Mouse (Mus musculus): ENCODE measurements around the gene Tpsg1. TPM values are rescaled to one million over a fixed set of nuclear protein-coding genes. Genes with fewer than 3 reads are reported as not detected.

Tpsg1 gene
- not detected for polyA plus RNA-seq (2014; fragmentation: Illumina TruSeq; extraction: RNeasy Lipid Tissue Mini Kit (QIAGEN cat#74804); ENCODE audit: insufficient read depth, low read depth, low replicate concordance)

DNA sequence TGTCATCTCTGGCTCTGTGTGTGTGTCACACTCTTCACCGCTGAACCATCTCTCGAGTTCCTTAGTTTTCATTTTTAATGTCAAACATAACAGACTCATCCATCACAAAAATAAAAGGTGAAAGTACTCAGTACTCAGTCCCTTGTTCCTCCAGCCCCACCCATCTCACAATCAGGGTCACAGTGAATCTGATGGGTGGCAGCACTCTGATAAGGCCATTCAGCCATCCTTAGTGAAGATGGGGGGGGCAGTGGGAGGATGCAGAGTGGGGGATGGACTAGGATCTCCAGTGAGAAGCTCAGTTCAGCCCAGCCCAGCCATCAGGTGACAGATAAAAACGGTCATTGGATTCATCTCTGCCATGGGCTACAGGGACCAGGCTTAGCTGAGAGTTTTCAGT is at the start of gene Tpsg1:
Tpsg1 (plus strand) TSS at position 301 of the 400 bp plus-strand sequence.

GRCm38 (mm10) chr17:25345462-25345861 is 23.6 kb upstream of the Tpsg1 start, which contains the start of gene Tpsab1:
TSS of gene Tpsab1 (minus strand) at chr17:25345562.

GRCm38 (mm10) chr17:25366005-25366404 is 3.1 kb upstream of the Tpsg1 start, which contains the start of gene Tpsb2:
TSS of gene Tpsb2 (plus strand) at chr17:25366305.

Other genes starting within 250 kb of the Tpsg1 start
- not detected for gene Ptx4, start 248.5 kb upstream of the Tpsg1 start, polyA plus RNA-seq (2014; fragmentation: Illumina TruSeq; extraction: RNeasy Lipid Tissue Mini Kit (QIAGEN cat#74804); ENCODE audit: insufficient read depth, low read depth, low replicate concordance)
- gene Clcn7, start 235.9 kb upstream of the Tpsg1 start, polyA plus RNA-seq (2014; fragmentation: Illumina TruSeq; extraction: RNeasy Lipid Tissue Mini Kit (QIAGEN cat#74804); ENCODE audit: insufficient read depth, low read depth, low replicate concordance), result 13.7 TPM
- gene Ccdc154, start 206.8 kb upstream of the Tpsg1 start, polyA plus RNA-seq (2014; fragmentation: Illumina TruSeq; extraction: RNeasy Lipid Tissue Mini Kit (QIAGEN cat#74804); ENCODE audit: insufficient read depth, low read depth, low replicate concordance), result not detected
- gene Gm38655, start 193.8 kb upstream of the Tpsg1 start, polyA plus RNA-seq (2014; fragmentation: Illumina TruSeq; extraction: RNeasy Lipid Tissue Mini Kit (QIAGEN cat#74804); ENCODE audit: insufficient read depth, low read depth, low replicate concordance), result 3.1 TPM
- gene BC003965, start 184.7 kb upstream of the Tpsg1 start, polyA plus RNA-seq (2014; fragmentation: Illumina TruSeq; extraction: RNeasy Lipid Tissue Mini Kit (QIAGEN cat#74804); ENCODE audit: insufficient read depth, low read depth, low replicate concordance), result 13.3 TPM
- 11.2 TPM for gene Unkl, start 180.9 kb upstream of the Tpsg1 start, polyA plus RNA-seq (2014; fragmentation: Illumina TruSeq; extraction: RNeasy Lipid Tissue Mini Kit (QIAGEN cat#74804); ENCODE audit: insufficient read depth, low read depth, low replicate concordance)
- 49.7 TPM for gene Gnptg, start 129.1 kb upstream of the Tpsg1 start, polyA plus RNA-seq (2014; fragmentation: Illumina TruSeq; extraction: RNeasy Lipid Tissue Mini Kit (QIAGEN cat#74804); ENCODE audit: insufficient read depth, low read depth, low replicate concordance)
- gene Tsr3, start 129.1 kb upstream of the Tpsg1 start, polyA plus RNA-seq (2014; fragmentation: Illumina TruSeq; extraction: RNeasy Lipid Tissue Mini Kit (QIAGEN cat#74804); ENCODE audit: insufficient read depth, low read depth, low replicate concordance), result 13.7 TPM
- 6.2 TPM for gene Baiap3, start 112.9 kb upstream of the Tpsg1 start, polyA plus RNA-seq (2014; fragmentation: Illumina TruSeq; extraction: RNeasy Lipid Tissue Mini Kit (QIAGEN cat#74804); ENCODE audit: insufficient read depth, low read depth, low replicate concordance)
- gene Ube2i, start 94.7 kb upstream of the Tpsg1 start, polyA plus RNA-seq (2014; fragmentation: Illumina TruSeq; extraction: RNeasy Lipid Tissue Mini Kit (QIAGEN cat#74804); ENCODE audit: insufficient read depth, low read depth, low replicate concordance), result 148 TPM
- gene Prss34, start 70.9 kb upstream of the Tpsg1 start, polyA plus RNA-seq (2014; fragmentation: Illumina TruSeq; extraction: RNeasy Lipid Tissue Mini Kit (QIAGEN cat#74804); ENCODE audit: insufficient read depth, low read depth, low replicate concordance), result not detected
- not detected for gene Prss28, start 60.6 kb upstream of the Tpsg1 start, polyA plus RNA-seq (2014; fragmentation: Illumina TruSeq; extraction: RNeasy Lipid Tissue Mini Kit (QIAGEN cat#74804); ENCODE audit: insufficient read depth, low read depth, low replicate concordance)
- not detected for gene Prss29, start 50.6 kb upstream of the Tpsg1 start, polyA plus RNA-seq (2014; fragmentation: Illumina TruSeq; extraction: RNeasy Lipid Tissue Mini Kit (QIAGEN cat#74804); ENCODE audit: insufficient read depth, low read depth, low replicate concordance)
- not detected for gene Tpsab1, start 23.7 kb upstream of the Tpsg1 start, polyA plus RNA-seq (2014; fragmentation: Illumina TruSeq; extraction: RNeasy Lipid Tissue Mini Kit (QIAGEN cat#74804); ENCODE audit: insufficient read depth, low read depth, low replicate concordance)
- gene Tpsb2, start 3.0 kb upstream of the Tpsg1 start, polyA plus RNA-seq (2014; fragmentation: Illumina TruSeq; extraction: RNeasy Lipid Tissue Mini Kit (QIAGEN cat#74804); ENCODE audit: insufficient read depth, low read depth, low replicate concordance), result 2.1 TPM
- gene Cacna1h, start 64.5 kb downstream of the Tpsg1 start, polyA plus RNA-seq (2014; fragmentation: Illumina TruSeq; extraction: RNeasy Lipid Tissue Mini Kit (QIAGEN cat#74804); ENCODE audit: insufficient read depth, low read depth, low replicate concordance), result 0.41 TPM
- gene Tekt4, start 85.3 kb downstream of the Tpsg1 start, polyA plus RNA-seq (2014; fragmentation: Illumina TruSeq; extraction: RNeasy Lipid Tissue Mini Kit (QIAGEN cat#74804); ENCODE audit: insufficient read depth, low read depth, low replicate concordance), result 8.8 TPM
- gene Sstr5, start 128.0 kb downstream of the Tpsg1 start, polyA plus RNA-seq (2014; fragmentation: Illumina TruSeq; extraction: RNeasy Lipid Tissue Mini Kit (QIAGEN cat#74804); ENCODE audit: insufficient read depth, low read depth, low replicate concordance), result not detected
- 0.21 TPM for gene Sox8, start 201.4 kb downstream of the Tpsg1 start, polyA plus RNA-seq (2014; fragmentation: Illumina TruSeq; extraction: RNeasy Lipid Tissue Mini Kit (QIAGEN cat#74804); ENCODE audit: insufficient read depth, low read depth, low replicate concordance)
- gene Lmf1, start 209.8 kb downstream of the Tpsg1 start, polyA plus RNA-seq (2014; fragmentation: Illumina TruSeq; extraction: RNeasy Lipid Tissue Mini Kit (QIAGEN cat#74804); ENCODE audit: insufficient read depth, low read depth, low replicate concordance), result 12.0 TPM